Mouse (Mus musculus): ENCODE results near the gene Gm10324.
"Not testable (repeated sequence)": the region's sequence is repeated elsewhere in the genome, so short reads cannot be mapped to it uniquely, and the experiment has no call there.

The Gm10324 gene

DNA sequence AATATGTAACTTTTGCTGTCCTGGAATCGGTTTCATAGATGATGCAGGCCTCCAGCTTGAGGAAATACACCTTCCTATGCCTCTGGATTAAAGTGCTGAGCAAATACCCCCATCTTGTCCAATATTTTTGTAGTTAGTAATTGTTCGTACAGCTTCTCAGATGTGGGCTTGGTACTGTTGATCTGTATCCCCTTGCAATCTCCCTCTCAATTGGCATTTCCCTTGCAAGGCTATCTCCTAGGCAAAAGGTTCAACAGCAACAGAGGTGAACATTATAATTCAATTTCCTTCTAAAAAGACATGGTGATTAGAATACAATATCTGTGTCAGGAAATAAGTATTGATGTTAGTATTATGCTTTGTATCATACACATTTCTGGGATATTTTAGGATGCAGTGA lies at the start of gene Gm10324:
TSS of gene Gm10324 (plus strand) at position 301 of the 400 bp plus-strand sequence.
- DNase-seq (ENCODE audit: low read depth in 1 of 2, low spot score in 2 of 2) = not testable (repeated sequence)
